Mouse (Mus musculus): ENCODE measurements at regions not wholly inside any gene's neighbourhood (a gene's known extent, or its start where the extent isn't known, plus 50 kb on each side); places are given as distances from the start of the nearest gene placed in this dataset.
"Not testable (repeated sequence)": the region's sequence is repeated elsewhere in the genome, so short reads cannot be mapped to it uniquely, and the experiment has no call there.

DNA sequence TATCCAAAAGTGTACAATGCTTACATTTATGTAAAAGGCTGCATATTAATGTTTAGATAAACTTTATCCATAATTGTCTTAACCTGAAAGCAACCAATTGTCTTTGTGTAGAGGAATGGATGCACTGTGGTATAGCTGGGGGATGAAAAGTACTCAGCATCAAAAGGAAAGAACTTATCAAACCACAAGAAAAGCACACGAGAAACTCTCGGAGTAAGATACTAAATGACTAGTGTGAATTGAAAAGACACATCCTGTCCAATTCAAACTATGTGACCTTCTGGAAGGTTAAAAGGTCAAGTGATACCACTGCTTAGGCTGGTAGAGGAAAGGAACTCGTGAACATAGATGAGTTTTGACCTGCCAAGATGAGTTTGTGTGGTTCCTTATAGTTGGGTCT is 192.2 kb upstream of the Tbl1xr1 start:
- DNase-seq: no peak

DNA sequence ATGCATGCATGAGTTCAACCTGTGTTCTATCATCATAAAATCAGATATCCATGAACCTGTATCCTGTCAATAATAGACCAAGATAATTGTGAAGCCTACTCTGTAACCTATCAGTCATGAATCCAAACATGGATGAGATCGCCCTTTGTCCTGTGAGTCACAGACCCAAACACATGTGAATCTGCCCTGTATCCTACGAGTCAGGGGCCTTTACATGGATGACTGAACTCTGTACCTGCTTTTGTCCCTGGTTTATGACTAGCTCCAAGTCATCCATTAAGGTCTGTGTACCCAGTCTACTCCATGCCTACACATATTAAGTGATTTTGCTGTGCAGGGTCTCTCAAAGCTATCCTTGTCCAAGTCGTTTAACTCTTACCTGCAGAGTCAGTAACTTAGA is 187.7 kb upstream of the Tbl1xr1 start:
- no peak for DNase-seq

DNA sequence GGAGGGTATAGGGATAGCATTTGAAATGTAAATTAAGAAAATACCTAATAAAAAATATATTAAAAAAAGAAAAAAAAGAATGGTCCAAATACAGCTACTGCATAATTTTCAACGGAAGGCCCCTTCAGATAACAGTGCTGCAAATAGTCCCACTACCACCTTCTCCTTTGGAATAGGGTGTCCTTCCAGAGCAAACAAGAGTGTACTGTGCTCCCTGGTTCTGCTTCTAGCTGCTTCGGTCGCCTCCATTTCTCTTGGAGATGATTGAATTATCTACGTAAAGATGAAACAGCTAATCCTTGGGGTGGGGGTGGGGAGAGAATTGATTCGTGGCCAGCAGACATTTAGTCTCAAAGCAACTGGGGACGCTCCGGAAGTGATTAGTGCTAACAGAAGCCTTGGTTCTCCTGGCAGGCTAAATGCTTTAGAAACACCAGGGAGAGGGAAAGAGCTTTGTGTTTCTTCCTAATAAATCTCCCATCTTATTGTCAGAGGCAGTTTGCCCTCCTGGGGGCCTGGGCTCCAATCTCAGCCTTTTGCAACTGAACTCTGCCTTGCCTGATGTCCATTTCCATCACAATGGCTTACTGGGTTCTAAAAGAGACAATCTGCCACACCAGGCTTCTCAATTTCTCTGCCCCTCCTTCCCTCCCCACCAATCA is 184.5 kb upstream of the Tbl1xr1 start:
- no peak for DNase-seq

DNA sequence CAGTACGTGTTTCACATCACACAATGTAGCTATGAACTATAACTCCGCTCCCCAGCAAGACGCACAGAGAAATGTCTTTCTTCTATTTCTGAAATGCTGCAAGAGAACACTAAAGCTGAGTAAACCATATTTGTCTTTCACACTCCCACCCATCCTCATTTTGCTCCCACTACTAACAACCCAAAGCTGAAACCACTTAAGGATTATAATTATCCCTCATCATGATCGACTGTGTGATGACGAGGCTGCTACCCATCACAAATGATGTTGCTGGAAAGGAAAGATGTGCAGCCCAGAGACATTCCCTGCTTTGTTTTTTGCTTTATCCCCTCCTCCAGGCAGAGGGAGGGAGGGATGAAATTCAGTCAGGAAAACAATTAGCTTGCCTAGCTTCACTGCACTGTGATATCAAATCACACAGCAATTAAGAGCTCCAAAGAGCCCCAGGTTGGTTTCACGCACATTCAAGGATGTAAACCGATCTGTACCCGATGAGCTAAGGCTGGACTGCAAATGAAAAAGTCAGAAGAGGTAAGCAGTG is 183.5 kb upstream of the Tbl1xr1 start:
- DNase-seq: no peak

DNA sequence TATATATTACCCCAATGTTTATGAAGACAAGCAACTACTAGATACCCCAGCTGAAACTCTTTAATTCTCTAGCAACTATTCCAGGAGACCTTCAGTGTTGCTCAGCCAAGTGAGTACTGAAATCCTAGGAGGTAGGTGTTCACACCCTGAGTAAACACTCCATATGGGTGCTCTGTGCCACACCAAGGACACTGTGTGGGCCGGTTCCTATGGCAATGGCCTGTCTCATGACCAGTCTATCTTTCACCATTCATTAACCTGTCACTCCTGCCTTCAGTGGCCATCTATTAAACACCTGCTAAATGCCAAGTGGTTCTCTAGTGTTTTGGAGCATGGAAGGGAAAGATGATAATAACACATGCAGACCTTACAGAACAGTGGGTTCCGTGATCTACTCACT is 180.9 kb upstream of the Tbl1xr1 start:
- no peak for DNase-seq

DNA sequence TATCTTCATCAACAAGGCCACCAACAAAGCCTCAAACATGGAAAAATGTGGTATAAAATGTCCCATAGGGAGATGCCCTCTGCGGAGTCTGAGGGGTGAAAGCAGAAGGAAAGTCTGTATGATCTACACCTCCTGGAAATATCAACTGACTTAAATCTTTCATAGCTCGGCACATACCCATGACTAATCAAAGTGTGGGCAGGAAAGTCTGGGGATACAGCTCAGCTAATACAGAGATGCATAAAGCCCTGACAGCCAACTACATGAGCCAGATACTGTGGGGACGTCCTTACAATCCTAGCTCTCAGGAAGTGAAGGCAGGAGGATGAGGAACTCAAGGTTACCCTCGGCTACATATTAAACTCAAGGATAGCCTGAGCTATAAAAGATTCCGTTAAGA is 178.2 kb upstream of the Tbl1xr1 start:
- DNase-seq: no peak

DNA sequence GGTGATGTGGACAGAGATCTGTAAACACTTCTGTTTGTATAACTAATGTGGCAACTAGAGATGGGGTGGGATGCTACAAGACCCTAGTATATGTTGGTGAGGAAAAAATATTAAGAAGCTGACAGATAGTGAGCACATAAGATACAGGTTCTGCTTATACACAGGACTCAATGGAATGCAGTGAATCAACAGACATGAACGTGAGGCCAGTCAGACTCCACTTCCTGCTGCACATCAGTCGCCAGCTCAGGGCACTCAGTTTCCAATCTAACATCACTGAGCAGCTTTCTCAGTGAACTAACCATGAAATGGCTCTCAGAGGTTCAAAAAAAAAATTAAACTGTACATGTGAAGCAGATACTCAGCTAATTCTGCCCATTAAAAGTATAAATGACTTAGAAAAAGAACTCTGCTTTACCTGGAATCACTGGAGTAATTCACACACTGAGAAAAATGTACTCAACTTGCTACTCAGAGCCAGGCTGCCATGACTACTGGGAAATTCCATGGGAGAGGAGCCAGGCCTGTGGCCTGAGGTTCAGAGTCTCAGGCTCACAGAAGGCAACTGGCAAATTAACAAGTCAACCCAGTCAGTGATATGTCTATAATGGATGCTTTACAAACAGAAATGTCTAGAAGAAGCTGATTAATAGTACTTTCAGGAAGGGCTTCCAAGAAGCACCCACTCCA is 170.9 kb upstream of the Tbl1xr1 start:
- no peak for DNase-seq

DNA sequence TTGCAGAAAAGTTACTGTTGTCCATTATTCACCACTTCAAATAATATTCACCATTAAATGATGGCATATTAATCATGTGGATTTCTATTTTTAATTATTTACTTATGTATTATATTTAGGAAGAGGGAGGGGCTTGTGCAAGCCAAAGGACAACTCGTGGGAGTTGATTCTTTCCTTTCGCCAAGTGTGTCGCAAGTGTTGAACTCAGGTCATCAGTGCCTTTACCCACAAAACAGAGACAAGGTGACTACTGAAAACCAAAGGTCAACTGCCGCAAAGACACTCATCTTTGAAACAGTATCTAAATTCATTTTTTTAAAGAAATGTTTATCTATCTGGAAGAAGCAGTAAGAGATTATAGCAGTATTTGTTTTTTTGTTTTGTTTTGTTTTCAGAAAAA is 167.6 kb upstream of the Tbl1xr1 start:
- DNase-seq: no peak

DNA sequence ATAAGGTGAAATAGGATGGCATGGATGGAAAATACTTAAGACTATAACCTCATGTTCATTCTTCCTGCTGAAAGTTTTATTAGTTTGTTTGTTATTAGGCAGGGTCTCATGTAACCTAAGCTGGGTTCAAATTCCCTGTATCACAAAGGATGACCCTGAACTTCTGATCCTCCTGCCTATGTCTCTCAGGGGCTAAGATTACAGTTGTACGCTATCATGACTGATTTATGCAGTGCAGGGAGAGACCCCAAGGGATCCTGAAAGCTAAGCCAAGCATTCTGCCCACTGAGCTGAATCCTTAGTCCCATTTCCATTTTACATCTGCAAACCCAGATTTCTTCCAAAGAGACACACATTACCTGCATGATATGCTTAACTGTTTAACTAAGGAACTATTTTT is 166.4 kb upstream of the Tbl1xr1 start:
- no peak for DNase-seq

DNA sequence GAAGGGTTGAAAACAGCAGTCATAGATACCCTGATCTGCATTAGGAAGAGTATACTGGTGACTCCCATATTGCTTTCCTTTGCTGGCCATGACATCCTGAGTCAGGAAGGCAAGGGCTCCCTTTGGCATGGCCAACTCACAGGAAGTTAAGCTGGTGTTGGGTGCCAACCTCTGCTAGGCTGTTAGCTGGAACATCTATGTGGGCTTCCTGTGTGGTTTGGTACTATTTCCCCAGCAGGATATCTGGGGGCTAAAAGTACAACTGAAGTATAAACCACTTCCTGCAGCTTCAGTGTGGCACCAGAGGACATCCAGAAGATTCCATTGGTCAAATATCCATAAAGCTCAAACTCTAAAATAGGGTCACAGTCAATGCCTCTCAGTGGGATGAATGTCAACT is 165.4 kb upstream of the Tbl1xr1 start:
- no peak for DNase-seq

DNA sequence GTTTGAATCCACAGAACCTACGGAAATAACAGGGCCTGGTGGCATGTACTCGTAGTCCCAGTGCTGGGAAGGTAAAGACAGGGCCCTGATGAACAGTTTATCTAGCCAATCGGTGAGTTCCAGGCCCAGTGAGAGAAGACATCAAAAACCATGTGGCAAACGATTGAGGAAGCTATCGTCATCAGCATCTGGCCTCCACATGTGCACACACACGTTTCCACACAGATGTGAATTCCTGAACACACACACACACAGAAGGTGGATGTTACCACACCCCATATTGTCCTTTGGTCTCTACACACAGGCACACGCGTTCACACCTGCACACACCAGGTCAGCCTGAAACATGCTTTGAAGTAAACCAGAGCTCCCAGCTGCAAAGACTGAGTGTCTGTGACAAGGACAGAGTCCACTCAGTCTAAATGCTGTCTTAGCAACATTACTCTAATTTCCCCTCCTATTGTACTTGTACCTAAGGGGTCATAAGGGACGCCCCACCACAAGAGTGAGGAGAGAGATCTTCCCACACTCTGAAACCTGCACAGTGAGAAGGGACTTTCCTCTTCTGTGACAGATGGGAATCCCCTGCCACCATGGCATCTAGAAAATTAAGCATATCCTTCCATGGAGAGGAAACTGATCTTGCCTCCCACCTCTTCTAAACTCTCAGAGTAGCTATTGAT is 159.1 kb upstream of the Tbl1xr1 start:
- DNase-seq: no peak

DNA sequence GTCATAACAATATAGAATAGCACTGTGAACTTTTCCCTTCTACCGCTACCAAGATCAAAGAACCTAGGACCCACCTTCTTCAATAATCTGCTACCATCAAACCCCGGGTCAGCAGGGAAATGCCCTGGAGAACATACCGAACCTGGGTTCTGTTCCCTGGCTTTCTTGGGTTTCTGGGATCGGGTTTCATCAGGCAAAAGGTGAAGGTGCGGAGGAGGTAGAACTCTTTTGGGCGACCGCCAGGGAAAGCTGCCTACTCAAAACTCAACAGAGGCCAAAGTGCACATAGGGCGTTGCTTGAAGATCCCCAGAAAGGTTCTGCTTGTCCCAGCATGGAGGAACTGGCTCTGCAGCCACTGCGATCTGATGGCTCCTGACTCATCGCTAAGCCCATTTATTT is 158.0 kb upstream of the Tbl1xr1 start:
- no peak for DNase-seq

DNA sequence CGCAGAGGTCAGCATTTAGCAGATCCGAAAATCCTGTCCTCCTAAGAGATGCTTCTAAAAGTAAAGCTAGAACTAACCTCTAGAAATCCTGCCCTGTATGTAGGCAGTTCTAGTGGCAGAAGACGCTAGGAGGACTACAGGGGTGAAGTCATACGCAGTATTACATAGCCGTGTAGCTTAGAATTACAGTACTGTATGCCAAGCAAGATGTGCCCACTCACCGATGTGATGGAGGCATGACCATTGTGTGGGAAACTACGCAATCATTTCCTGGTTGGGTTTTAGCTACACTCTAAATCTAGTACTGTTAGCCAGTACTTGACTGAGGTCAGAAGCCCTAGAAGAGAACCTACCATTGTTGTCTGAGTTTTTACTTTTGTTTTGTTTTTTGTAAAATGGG is 156.5 kb upstream of the Tbl1xr1 start:
- no peak for DNase-seq

DNA sequence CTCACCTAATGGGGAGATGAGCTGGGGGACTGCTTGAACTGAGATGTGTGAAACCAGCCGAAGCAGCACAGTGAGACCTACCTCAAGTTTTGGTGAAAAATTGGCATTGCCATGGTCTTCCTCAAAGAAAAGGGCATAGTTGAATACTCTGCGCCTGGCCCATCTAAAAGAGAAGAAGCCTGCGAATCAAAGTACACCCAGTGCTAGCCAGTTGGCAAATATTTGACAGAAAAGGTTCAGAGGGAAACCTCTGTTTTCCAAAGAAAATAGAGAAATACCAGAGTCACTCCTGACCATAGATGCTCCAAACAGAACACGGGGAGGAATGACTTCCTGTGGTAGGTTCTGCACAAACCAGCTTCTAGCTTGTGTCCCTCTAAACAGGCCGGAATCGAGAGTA is 144.5 kb upstream of the Tbl1xr1 start:
- no peak for DNase-seq

DNA sequence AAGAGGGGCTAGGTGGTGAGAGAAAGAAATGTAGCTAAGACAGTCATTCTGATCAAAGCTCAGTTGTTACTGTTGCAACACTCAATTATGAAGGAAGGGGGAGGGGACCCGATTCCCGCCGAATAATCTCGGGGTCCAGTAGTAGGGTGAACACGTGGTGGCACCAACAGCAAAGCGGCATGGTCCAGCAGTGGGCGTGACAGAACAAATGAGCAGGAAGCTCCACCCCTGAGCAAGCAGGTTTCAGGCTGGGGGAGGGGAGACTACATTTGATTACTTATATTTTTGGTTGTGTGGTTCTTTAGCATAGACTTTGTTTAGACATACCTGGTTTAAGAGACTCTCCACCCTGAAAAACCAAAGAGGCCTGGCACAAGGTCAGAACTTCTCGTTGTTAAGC is 143.8 kb upstream of the Tbl1xr1 start:
- not testable (repeated sequence) for DNase-seq

DNA sequence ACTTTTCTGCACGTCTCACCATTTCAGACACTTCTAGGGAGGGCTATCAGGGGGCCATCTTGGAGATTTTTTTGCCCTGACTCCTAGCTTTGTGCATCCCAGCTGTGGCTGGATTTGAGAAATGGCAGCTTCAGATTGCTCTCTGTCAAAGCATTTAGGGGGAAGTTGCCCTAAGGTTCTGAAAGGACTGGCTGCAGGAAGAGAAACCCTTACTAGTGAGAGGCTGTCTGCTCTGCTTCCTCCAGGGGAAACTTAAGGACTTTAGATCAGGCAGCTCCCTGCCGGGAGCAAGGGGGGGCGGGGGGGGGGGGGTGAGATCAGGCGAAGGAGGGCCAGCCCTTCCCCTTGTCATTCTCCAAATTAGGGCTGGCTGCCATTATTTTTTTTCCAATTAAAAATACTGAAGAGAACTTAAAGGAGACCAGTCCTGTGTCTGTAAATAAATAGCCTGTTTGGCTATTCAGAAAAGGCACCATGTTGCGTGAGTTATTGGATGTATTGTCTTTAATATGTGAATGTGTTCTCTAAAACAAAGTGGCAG is 141.7 kb upstream of the Tbl1xr1 start:
- peak in 1 of 2 experiments; percentile 61 for DNase-seq

DNA sequence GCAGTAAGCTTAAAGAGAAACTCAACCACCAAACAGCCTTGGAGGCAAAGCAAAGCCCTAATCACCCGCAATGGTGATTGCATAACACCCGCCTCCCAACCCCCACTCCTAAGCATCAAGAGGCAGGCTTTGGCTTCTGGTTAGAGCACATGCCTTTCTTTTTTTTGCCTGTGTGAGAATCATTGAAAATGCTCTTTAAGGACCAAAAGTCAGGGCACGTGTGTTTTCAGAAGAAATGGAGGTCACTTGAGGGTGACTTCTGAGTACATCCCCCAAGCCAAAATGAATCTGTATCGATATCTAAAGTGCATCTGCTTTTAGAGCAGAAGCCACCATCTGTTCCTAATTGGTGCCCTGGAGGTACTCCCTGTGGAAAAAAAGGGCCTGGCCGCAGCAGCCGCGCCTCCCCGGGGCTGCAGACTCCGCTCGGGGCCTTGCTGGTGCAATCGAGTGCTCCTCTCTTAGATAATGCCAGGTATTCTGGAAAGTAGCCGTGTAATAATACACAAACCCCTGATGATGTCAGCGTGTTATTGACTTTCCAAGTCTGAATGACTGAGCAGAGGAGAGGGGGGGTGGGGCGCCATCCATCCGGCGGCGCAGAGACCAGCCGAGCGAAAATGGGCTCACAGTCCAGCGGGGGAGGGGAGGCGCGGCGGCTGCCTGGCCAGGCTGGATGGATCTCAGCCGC is 140.7 kb upstream of the Tbl1xr1 start:
- peak; percentile 95 to 96 for DNase-seq

DNA sequence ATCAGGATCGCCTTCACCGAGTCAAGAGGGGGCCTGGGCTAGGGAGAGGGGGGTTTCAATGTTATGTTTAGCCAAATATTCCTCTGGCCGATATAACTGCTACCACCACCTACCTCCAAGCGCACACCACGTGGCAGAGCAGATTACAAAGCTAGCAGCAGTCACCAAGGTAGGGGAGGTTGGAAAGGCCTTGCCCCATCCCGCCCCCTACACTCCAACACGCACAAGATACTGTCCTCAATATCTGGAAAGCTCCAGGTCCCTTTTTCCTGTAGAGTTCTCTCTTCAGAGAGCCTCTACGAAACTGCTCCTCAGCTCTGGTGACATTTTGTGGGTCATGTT is 140.2 kb upstream of the Tbl1xr1 start:
- DNase-seq: no peak

DNA sequence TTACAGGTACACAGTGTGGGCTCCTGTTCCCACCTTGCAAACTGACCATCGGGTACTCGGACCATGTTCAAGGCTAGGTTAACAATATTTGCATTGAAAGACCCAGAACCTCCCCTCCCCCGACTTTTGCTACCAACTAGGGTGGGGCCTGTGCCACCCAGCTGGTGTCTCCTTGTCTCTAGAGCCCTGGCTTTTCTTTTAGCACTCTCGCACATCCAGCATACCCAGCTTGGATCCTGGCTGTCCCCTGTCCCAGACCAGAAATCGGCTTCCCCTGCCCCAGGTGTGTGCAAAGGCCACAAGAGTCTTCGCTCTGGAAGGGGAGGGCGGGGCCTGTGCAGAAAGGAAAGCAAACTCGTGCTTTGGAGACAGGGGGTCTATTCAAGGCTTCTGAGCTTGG is 139.8 kb upstream of the Tbl1xr1 start:
- DNase-seq: no peak

DNA sequence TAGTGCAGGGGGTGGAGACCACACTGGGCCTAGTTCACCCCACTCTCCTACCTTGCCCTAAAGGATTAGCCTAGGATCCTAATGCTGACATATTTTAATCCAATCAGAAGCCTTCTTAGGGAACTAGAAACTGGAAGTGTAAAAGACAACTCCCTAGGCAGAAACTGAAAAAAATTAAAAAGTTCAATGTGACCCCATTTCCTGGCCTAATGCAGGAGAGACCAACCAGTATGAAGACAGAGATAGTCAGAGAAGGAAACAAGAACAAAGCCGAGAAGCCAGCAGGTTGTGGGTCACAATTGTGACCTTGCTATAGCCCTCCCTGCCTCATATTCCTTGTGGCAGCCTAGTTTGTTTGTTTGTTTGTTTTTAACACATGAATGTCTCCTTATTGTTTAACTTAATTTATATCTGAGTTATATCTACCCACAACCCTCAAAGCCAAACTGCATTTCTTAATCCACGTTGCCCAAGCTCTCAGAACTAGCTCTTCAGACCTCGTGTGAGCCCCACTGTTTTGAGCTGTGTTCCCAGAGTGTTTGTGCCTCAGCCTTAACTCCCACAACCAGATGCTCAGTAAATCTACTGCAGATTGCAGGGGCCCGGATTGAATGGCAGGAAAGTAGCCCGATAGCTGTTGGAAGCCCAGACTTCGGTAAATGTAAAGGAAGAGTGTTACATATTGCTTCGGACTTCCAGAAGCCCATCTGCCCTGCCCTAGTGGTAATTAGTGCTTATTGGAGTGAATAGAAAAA is 139.0 kb upstream of the Tbl1xr1 start:
- DNase-seq: no peak

DNA sequence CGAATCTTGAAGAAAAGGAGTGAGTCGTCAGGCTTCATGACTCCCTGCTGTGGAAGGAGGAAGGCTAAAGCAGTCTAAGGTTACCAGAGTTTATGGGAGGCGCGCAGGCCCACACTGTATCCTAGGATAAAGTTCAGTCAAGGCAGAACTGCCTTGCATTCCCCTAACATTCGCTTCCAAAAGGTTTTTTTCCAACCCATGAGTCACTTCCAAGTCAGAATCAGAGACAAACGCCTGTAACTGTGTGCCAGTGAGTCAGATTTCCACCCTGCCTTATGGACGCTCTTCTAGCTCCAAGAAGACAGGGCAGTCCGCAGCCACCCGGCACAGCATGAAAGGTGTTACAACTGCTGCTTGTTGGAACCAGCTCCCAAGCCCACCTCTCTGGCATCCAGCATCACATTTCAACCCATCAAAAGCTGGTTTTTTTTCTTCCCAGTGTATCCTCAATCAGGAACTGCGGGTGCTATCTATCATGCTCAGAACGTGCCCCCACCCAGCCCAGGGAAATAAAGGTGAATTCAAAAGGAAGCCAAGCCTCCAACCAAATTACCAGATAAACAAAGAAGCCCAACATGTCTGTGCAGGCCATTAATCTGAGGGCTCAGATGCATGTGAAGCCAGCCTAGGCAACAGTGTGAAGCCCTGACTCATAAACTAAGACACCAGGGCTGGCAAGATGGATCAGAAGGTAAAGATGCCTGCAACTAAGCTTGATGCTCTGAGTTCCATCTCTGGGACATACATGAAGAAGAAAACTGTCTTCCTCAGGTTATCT is 138.2 kb upstream of the Tbl1xr1 start:
- DNase-seq: peak; percentile 53 to 75

Data from heart, adult 18-20 months (tissue).